Mouse (Mus musculus) heart, adult 2 months (tissue): ENCODE data around the gene Kif19a. TPM values are rescaled to one million over a fixed set of nuclear protein-coding genes. Genes with fewer than 3 reads are reported as not detected.

Experiments used
- DNase-seq, 2 experiments: peaks; one replicate each; pipeline ENCODE4 v3.0.0; 2021
- H3K27ac ChIP-seq: fragments of 200-600 bp; 2 replicates; pipeline ENCODE4 v1.8.1; 2022
- H3K27me3 ChIP-seq: fragments of 200-500 bp; 2 replicates; pipeline ENCODE4 v1.6.1; 2012; ENCODE audit warnings: mild to moderate bottlenecking, low read length, inconsistent platforms, mixed read lengths; ENCODE audit not compliant: control insufficient read depth, insufficient read depth
- H3K36me3 ChIP-seq: fragments of 200-500 bp; 2 replicates; pipeline ENCODE4 v1.6.1; 2012; ENCODE audit warnings: low read length, inconsistent platforms; ENCODE audit not compliant: control insufficient read depth, insufficient read depth
- H3K4me1 ChIP-seq: fragments of 200-500 bp; 2 replicates; pipeline ENCODE4 v1.6.1; 2011; ENCODE audit warnings: low read length; ENCODE audit not compliant: control insufficient read depth, insufficient read depth
- H3K4me3 ChIP-seq: fragments of 200-600 bp; 2 replicates; pipeline ENCODE4 v1.8.1; 2022
- H3K79me2 ChIP-seq: fragments of 200-500 bp; replicated peaks from 2 replicates; pipeline ENCODE4 v1.6.1; 2012; ENCODE audit warnings: mild to moderate bottlenecking, inconsistent platforms, low read length, moderate library complexity, mixed read lengths; ENCODE audit not compliant: control insufficient read depth, insufficient read depth
- H3K9ac ChIP-seq: fragments of 200-500 bp; 2 replicates; pipeline ENCODE4 v1.6.1; 2012; ENCODE audit warnings: low read depth, mild to moderate bottlenecking, control low read depth, inconsistent platforms, low read length, mixed read lengths
- CTCF ChIP-seq: fragments of 200-600 bp; IDR thresholded peaks from 2 replicates; pipeline ENCODE4 v1.8.1; 2022; ENCODE audit warnings: antibody characterized with exemption, mild to moderate bottlenecking, moderate library complexity
- EP300 ChIP-seq: fragments of 200-500 bp; IDR thresholded peaks from 2 replicates; pipeline ENCODE4 v1.6.1; 2011; ENCODE audit warnings: low read depth, low read length, control low read depth; ENCODE audit not compliant: insufficient read depth
- POLR2A ChIP-seq: fragments of 200-500 bp; IDR thresholded peaks from 2 replicates; pipeline ENCODE4 v1.6.1; 2011; ENCODE audit warnings: mild to moderate bottlenecking, low read depth, low read length, control low read depth; ENCODE audit not compliant: insufficient read depth
- WGBS: fragments of 180-500 bp; shearing (Covaris S2); methylation state at CpG from one replicate; pipeline ENCODE4 v1.1.7; 2018; 5-methylcytosine and 5-hydroxymethylcytosine counted together
- intact Hi-C: fragments of 180-260 bp; cut with DNase I; formaldehyde crosslinking; loops from one replicate; pipeline ENCODE4 v1.15.1; 2025
- polyA plus RNA-seq: library from polyadenylated mRNA; depleted of rRNA; stranded (reverse); fragments of >200 nt; gene quantifications from 2 replicates; pipeline ENCODE4 v1.2.3, GENCODE M21; 2012
- total RNA-seq, 2 experiments: library from RNA; stranded (reverse); gene quantifications; 2 replicates each; pipeline ENCODE4 v1.2.3; 2021

The Kif19a gene
- total and polyA plus RNA-seq, 3 experiments: 0.18 to 1.2 (median 0.21) TPM

DNA sequence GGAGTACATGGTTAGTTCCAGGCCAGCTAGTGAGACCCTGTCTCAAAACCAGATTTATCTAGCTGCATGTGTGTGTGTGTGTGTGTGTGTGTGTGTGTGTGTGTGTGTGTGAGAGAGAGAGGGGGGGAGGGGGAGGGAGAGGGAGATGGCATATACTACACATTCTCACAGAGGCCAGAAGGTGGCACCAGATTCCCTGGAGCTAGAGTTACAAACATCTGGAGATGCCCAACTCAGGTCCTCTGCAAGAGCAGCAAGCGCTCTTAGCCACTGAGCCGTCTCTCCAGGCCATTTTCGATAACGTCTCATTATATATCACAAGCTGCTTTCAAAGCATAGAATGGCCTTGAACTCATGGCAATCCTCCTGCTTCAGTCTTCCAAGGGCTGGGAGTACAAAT, 33.5 kb upstream of the Kif19a start:
- WGBS: 80% methylated on average over 4 of the region's 4 CpGs
- Histone ChIP-seq H3K9ac (no peak overlapping the region), H3K79me2 (no peaks in the 10 kb centered on the region), H3K4me1 (peaks cover 4% of the 10 kb centered on the region), H3K36me3 (no peaks in the 10 kb centered on the region), H3K27ac (no peak overlapping the region), H3K27me3 (no peaks in the 10 kb centered on the region), H3K4me3 (no peak overlapping the region)
- intact Hi-C loops: no loop called here
- no peak for DNase-seq
- no peak for TF ChIP-seq CTCF
- no peak for TF ChIP-seq POLR2A
- no peak for TF ChIP-seq EP300

DNA sequence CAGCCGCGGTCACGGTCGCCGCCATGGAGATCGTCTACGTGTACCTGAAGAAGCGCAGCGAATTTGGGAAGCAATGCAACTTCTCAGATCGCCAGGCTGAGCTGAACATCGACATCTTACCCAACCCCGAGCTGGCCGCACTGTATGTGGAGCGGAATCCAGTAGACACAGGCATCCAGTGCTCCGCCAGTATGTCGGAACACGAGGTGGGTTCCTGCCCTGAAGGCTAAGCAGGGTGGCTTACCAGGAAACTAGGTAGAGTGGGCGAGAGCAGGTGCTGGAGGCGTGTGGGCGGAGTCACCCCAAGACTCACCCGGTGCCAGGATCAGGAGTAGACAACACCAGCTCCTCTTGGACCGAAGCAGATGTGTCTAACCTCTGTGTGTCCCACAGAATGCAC, 32.3 kb upstream of the Kif19a start:
- DNase-seq: no peak
- no peak for TF ChIP-seq POLR2A
- no peak for TF ChIP-seq CTCF
- no peak for TF ChIP-seq EP300
- Histone ChIP-seq H3K36me3 (no peaks in the 10 kb centered on the region), H3K4me1 (no peaks in the 10 kb centered on the region; the same call in 1 of the 2 replicates), H3K27ac (no peak overlapping the region), H3K27me3 (no peaks in the 10 kb centered on the region), H3K9ac (no peak overlapping the region), H3K4me3 (no peak overlapping the region), H3K79me2 (no peaks in the 10 kb centered on the region)
- WGBS: 75% methylated on average over 22 of the region's 22 CpGs
- intact Hi-C loops: no loop called here

DNA sequence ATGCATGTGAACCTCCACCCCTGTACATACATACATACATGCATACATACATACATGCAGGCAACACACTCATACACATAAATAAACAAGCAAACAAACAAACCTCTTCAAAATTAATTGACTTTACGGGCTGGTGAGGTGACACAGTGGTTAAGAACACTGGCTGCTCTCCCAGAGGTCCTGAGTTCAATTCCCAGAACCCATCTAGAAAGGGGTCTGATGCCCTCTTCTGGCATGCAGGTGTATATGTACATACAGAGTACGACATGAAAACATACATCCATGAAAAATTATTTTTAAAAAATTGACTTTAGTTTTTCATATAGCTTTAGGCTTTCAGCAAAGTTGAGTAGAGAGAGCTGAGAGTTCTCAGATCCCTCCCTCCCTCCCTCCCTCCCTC, 29.1 kb upstream of the Kif19a start:
- Histone ChIP-seq H3K79me2 (no peaks in the 10 kb centered on the region), H3K27me3 (no peaks in the 10 kb centered on the region), H3K9ac (no peak overlapping the region), H3K36me3 (no peaks in the 10 kb centered on the region), H3K27ac (no peak overlapping the region), H3K4me3 (no peak overlapping the region), H3K4me1 (peaks cover 1% of the 10 kb centered on the region; the same call in 1 of the 2 replicates)
- no peak for DNase-seq
- no peak for TF ChIP-seq EP300
- TF ChIP-seq CTCF: peak; percentile 16; the same call in 1 of the 2 replicates
- 70% methylated on average over 2 of the region's 2 CpGs for WGBS
- intact Hi-C loops: no loop called here

DNA sequence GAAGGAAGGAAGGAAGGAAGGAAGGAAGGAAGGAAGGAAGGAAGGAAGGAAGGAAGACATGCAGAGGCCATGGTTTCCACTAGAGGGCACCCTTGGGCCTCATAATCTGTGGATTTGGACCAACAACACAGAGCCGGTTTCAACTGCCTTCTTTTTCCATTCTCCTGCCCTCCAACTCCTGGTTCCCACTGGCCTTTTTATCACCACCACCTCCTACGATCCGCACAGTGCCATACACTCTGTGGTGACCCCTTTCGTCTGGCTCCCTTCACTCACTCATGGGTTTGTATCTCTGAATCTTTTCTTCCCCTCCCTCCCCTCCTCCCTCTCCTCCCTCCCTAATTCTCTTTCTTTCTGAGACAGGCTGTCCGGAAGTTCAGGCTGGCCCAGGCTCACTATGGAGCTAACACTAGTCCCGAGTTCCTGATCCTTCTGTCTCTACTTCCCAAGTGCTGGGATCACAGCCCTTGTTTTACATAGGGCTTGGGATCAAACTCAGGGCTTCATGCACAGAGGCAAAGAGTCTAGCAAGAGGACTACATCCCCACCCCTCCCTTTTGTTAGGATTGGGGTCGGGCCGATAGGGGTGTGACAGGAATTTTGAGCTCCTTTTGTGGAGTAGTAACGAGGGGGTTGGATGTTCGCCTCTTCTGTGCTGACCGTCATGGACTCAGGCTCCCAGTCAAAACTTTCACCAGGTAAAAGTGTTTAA, 28.1 kb upstream of the Kif19a start:
- H3K4me3 ChIP-seq: no peak overlapping the region
- H3K36me3 ChIP-seq: no peaks in the 10 kb centered on the region
- H3K27ac ChIP-seq: no peak overlapping the region
- H3K27me3 ChIP-seq: no peaks in the 10 kb centered on the region
- no peak overlapping the region for H3K9ac ChIP-seq
- TF ChIP-seq POLR2A (no peak), CTCF (peak; percentile 70)
- H3K79me2 ChIP-seq: no peaks in the 10 kb centered on the region
- WGBS: 46% methylated on average over 11 of the region's 11 CpGs
- peak; percentile 35 to 56 for DNase-seq
- peaks cover 1% of the 10 kb centered on the region; the same call in 1 of the 2 replicates for H3K4me1 ChIP-seq
- intact Hi-C loops: no loop called here

DNA sequence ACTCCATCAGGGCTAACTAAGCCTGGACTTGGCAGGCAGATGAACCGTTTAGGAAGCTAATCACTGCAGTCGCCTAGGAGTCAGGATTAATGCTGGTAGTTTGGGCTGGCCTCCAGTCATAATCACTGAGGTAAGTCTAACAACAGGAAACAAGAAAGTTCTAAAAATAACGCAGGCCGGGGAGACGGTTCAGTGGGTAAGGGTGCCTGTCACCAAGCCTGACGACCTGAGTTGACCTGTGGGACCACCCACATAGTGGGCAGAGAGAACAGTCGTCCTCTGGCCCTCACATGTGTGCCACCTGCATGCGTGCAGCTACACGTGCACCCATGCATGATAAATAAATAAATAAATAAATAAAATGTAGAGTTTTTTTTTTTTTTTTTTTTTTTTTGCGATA, 24.6 kb upstream of the Kif19a start:
- DNase-seq: peak in 1 of 2 experiments; percentile 13
- Histone ChIP-seq H3K4me3 (no peak overlapping the region), H3K27me3 (no peaks in the 10 kb centered on the region), H3K79me2 (no peaks in the 10 kb centered on the region), H3K9ac (no peak overlapping the region), H3K27ac (no peak overlapping the region), H3K36me3 (no peaks in the 10 kb centered on the region), H3K4me1 (peaks cover 1% of the 10 kb centered on the region; the same call in 1 of the 2 replicates)
- TF ChIP-seq POLR2A: no peak
- no peak for TF ChIP-seq CTCF
- no peak for TF ChIP-seq EP300
- WGBS: 24% methylated on average over 10 of the region's 10 CpGs
- intact Hi-C loops: no loop called here

DNA sequence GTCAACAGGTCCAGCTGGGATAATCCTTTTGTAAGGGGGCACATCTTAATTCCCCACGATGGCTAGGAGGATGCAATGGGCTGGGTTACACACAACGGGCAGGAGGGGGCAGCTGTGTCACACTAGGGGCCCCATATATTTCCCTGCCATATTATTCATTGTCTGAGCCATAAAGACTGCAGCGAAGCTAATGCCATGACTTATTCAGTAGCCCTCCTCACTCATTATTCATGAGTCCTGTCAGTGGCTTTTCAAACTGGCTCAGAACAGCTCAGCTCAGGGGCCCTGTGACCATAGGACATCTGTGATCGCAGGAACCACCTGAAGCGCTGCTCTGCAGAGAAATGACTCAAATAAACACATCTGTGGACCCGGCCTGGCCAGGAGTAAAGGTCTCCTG, 23.7 kb upstream of the Kif19a start:
- no peak overlapping the region for H3K27ac ChIP-seq
- 77% methylated on average over 6 of the region's 6 CpGs for WGBS
- no peaks in the 10 kb centered on the region for H3K36me3 ChIP-seq
- no peak overlapping the region for H3K9ac ChIP-seq
- H3K4me3 ChIP-seq: no peak overlapping the region
- intact Hi-C loops: no loop called here
- H3K4me1 ChIP-seq: peaks cover 1% of the 10 kb centered on the region; the same call in 1 of the 2 replicates
- DNase-seq: no peak
- TF ChIP-seq CTCF (no peak), POLR2A (no peak), EP300 (no peak)
- H3K79me2 ChIP-seq: no peaks in the 10 kb centered on the region
- H3K27me3 ChIP-seq: no peaks in the 10 kb centered on the region
